Mouse (Mus musculus) midbrain, embryonic 15.5 days (tissue): Measurements from ENCODE around the gene St8sia1. TPM values are rescaled to one million over a fixed set of nuclear protein-coding genes. Genes with fewer than 3 reads are reported as not detected.

Experiments used
- ATAC-seq: fragments of 200-750 bp; cut with Nextera tagmentation; replicated peaks from 2 replicates; pipeline ENCODE4 v1.8.0; 2017; ENCODE audit warnings: moderate TSS enrichment
- H3K27ac ChIP-seq: fragments of 300-500 bp; sonication (generic); 2 replicates; pipeline ENCODE4 v1.5.1; 2015; ENCODE audit warnings: mild to moderate bottlenecking, inconsistent platforms
- H3K27me3 ChIP-seq: fragments of 300-500 bp; sonication (generic); replicated peaks from 2 replicates; pipeline ENCODE4 v1.6.1; 2015; ENCODE audit warnings: inconsistent platforms
- H3K36me3 ChIP-seq: fragments of 300-500 bp; sonication (generic); replicated peaks from 2 replicates; pipeline ENCODE4 v1.6.1; 2015; ENCODE audit warnings: inconsistent platforms
- H3K4me1 ChIP-seq: fragments of 300-500 bp; sonication (generic); 2 replicates; pipeline ENCODE4 v1.6.1; 2015; ENCODE audit warnings: inconsistent platforms
- H3K4me2 ChIP-seq: fragments of 300-500 bp; sonication (generic); 2 replicates; pipeline ENCODE4 v1.6.1; 2015; ENCODE audit warnings: inconsistent platforms, mild to moderate bottlenecking, moderate library complexity
- H3K4me3 ChIP-seq: fragments of 300-500 bp; sonication (generic); 2 replicates; pipeline ENCODE4 v1.5.1; 2015; ENCODE audit warnings: mild to moderate bottlenecking, inconsistent platforms
- H3K9ac ChIP-seq: fragments of 300-500 bp; sonication (generic); 2 replicates; pipeline ENCODE4 v1.6.1; 2015; ENCODE audit warnings: mild to moderate bottlenecking, inconsistent platforms
- H3K9me3 ChIP-seq: fragments of 300-500 bp; sonication (generic); 2 replicates; pipeline ENCODE4 v1.6.1; 2016; ENCODE audit warnings: inconsistent platforms
- WGBS: fragments of 180-500 bp; shearing (Covaris S2); methylation state at CpG from one replicate; pipeline ENCODE4 v1.1.7; 2015; ENCODE audit warnings: mixed read lengths; 5-methylcytosine and 5-hydroxymethylcytosine counted together
- polyA plus RNA-seq: library from polyadenylated mRNA; unstranded; fragments of >200 nt; fragmentation: Nextera tagmentation; extraction: Ambion mirVana; gene quantifications from 2 replicates; pipeline ENCODE4 v1.2.1, GENCODE M21; 2015

The St8sia1 gene
- polyA plus RNA-seq, 1 experiment from 2014 or later, result 8.8 TPM

GRCm38 (mm10) chr6:142951564-142952308, 12.5 kb downstream of the St8sia1 start:
- Histone ChIP-seq H3K27ac (no peak overlapping the region), H3K9ac (no peak overlapping the region), H3K27me3 (no peaks in the 10 kb centered on the region), H3K4me2 (no peak overlapping the region), H3K9me3 (no peaks in the 10 kb centered on the region), H3K4me1 (peaks cover 19% of the 10 kb centered on the region), H3K36me3 (no peaks in the 10 kb centered on the region), H3K4me3 (no peak overlapping the region)
- ATAC-seq, result no peak
- WGBS, result 83% methylated on average over 7 of the region's 7 CpGs

- 65% methylated on average over 11 of the region's 11 CpGs for WGBS
- H3K36me3 ChIP-seq, result no peaks in the 10 kb centered on the region
- 0 out of 2 replicates have a peak overlapping the region, but pooled peaks have one; percentile 35 for H3K27ac ChIP-seq
- H3K9me3 ChIP-seq, result no peaks in the 10 kb centered on the region
- no peak overlapping the region for H3K4me2 ChIP-seq
- H3K27me3 ChIP-seq, result no peaks in the 10 kb centered on the region
- H3K9ac ChIP-seq, result no peak overlapping the region
- ATAC-seq, result no peak
- no peak overlapping the region for H3K4me3 ChIP-seq
- H3K4me1 ChIP-seq, result peaks cover 19% of the 10 kb centered on the region
These were observed 13.9 kb downstream of the St8sia1 start for GRCm38 (mm10) chr6:142950354-142950753.

GRCm38 (mm10) chr6:142948955-142949357, 15.3 kb downstream of the St8sia1 start:
- Histone ChIP-seq H3K4me1 (peaks cover 19% of the 10 kb centered on the region), H3K9me3 (no peaks in the 10 kb centered on the region), H3K36me3 (no peaks in the 10 kb centered on the region), H3K27ac (peak overlapping the region; percentile 53; the same call in 1 of the 2 replicates), H3K27me3 (no peaks in the 10 kb centered on the region), H3K4me2 (no peak overlapping the region), H3K9ac (no peak overlapping the region), H3K4me3 (no peak overlapping the region)
- ATAC-seq, result peak; percentile 73
- 58% methylated on average over 5 of the region's 5 CpGs for WGBS

- WGBS, result 87% methylated on average over 6 of the region's 6 CpGs
- no peaks in the 10 kb centered on the region for H3K36me3 ChIP-seq
- H3K27me3 ChIP-seq, result no peaks in the 10 kb centered on the region
- H3K4me3 ChIP-seq, result no peak overlapping the region
- no peak overlapping the region for H3K4me2 ChIP-seq
- H3K27ac ChIP-seq, result no peak overlapping the region
- H3K9me3 ChIP-seq, result no peaks in the 10 kb centered on the region
- peaks cover 19% of the 10 kb centered on the region for H3K4me1 ChIP-seq
- no peak for ATAC-seq
- H3K9ac ChIP-seq, result no peak overlapping the region
These were observed 17.2 kb downstream of the St8sia1 start for GRCm38 (mm10) chr6:142947029-142947428.

- no peak overlapping the region for H3K27ac ChIP-seq
- no peak overlapping the region for H3K4me2 ChIP-seq
- WGBS, result 74% methylated on average over 8 of the region's 8 CpGs
- no peaks in the 10 kb centered on the region for H3K9me3 ChIP-seq
- H3K4me3 ChIP-seq, result no peak overlapping the region
- H3K36me3 ChIP-seq, result no peaks in the 10 kb centered on the region
- peaks cover 19% of the 10 kb centered on the region for H3K4me1 ChIP-seq
- H3K27me3 ChIP-seq, result no peaks in the 10 kb centered on the region
- no peak overlapping the region for H3K9ac ChIP-seq
- ATAC-seq, result no peak
These were observed 18.0 kb downstream of the St8sia1 start for GRCm38 (mm10) chr6:142946069-142946871.

- Histone ChIP-seq H3K4me3 (no peak overlapping the region), H3K9ac (no peak overlapping the region), H3K27ac (no peak overlapping the region), H3K27me3 (no peaks in the 10 kb centered on the region), H3K4me1 (peaks cover 18% of the 10 kb centered on the region), H3K9me3 (no peaks in the 10 kb centered on the region), H3K36me3 (no peaks in the 10 kb centered on the region), H3K4me2 (no peak overlapping the region)
- no peak for ATAC-seq
- 95% methylated on average over 2 of the region's 2 CpGs for WGBS
These were observed 18.8 kb downstream of the St8sia1 start for GRCm38 (mm10) chr6:142945461-142945860.

- Histone ChIP-seq H3K9me3 (no peaks in the 10 kb centered on the region), H3K9ac (no peak overlapping the region), H3K4me2 (no peak overlapping the region), H3K36me3 (no peaks in the 10 kb centered on the region), H3K4me1 (peaks cover 9% of the 10 kb centered on the region), H3K27ac (no peak overlapping the region), H3K4me3 (no peak overlapping the region), H3K27me3 (no peaks in the 10 kb centered on the region)
- 96% methylated on average over 3 of the region's 3 CpGs for WGBS
- ATAC-seq, result no peak
These were observed 19.8 kb downstream of the St8sia1 start for GRCm38 (mm10) chr6:142944470-142944869.

- no peaks in the 10 kb centered on the region for H3K9me3 ChIP-seq
- no peak overlapping the region for H3K4me2 ChIP-seq
- no peak overlapping the region for H3K9ac ChIP-seq
- H3K4me3 ChIP-seq, result no peak overlapping the region
- H3K27me3 ChIP-seq, result no peaks in the 10 kb centered on the region
- no peaks in the 10 kb centered on the region for H3K36me3 ChIP-seq
- H3K27ac ChIP-seq, result no peak overlapping the region
- WGBS, result 88% methylated on average over 8 of the region's 8 CpGs
- no peak for ATAC-seq
- peaks cover 3% of the 10 kb centered on the region; the same call in 1 of the 2 replicates for H3K4me1 ChIP-seq
These were observed 20.8 kb downstream of the St8sia1 start for GRCm38 (mm10) chr6:142943419-142943818.

GRCm38 (mm10) chr6:142941596-142942381, 22.5 kb downstream of the St8sia1 start:
- Histone ChIP-seq H3K4me1 (peaks cover 3% of the 10 kb centered on the region; the same call in 1 of the 2 replicates), H3K36me3 (no peaks in the 10 kb centered on the region), H3K9ac (no peak overlapping the region), H3K4me2 (no peak overlapping the region), H3K27ac (no peak overlapping the region), H3K27me3 (no peaks in the 10 kb centered on the region), H3K4me3 (no peak overlapping the region), H3K9me3 (no peaks in the 10 kb centered on the region)
- WGBS, result 77% methylated on average over 11 of the region's 11 CpGs
- ATAC-seq, result no peak

- H3K27ac ChIP-seq, result no peak overlapping the region
- H3K4me2 ChIP-seq, result no peak overlapping the region
- no peaks in the 10 kb centered on the region for H3K9me3 ChIP-seq
- 55% methylated on average over 8 of the region's 8 CpGs for WGBS
- peak; percentile 73 for ATAC-seq
- H3K4me1 ChIP-seq, result peaks cover 3% of the 10 kb centered on the region; the same call in 1 of the 2 replicates
- H3K9ac ChIP-seq, result no peak overlapping the region
- H3K36me3 ChIP-seq, result no peaks in the 10 kb centered on the region
- H3K27me3 ChIP-seq, result no peaks in the 10 kb centered on the region
- no peak overlapping the region for H3K4me3 ChIP-seq
These were observed 23.2 kb downstream of the St8sia1 start for GRCm38 (mm10) chr6:142941078-142941477.

GRCm38 (mm10) chr6:142938549-142939345, 25.5 kb downstream of the St8sia1 start:
- peak overlapping the region; percentile 38; the same call in 1 of the 2 replicates for H3K27ac ChIP-seq
- no peaks in the 10 kb centered on the region for H3K27me3 ChIP-seq
- no peak overlapping the region for H3K9ac ChIP-seq
- WGBS, result 57% methylated on average over 9 of the region's 9 CpGs
- H3K4me1 ChIP-seq, result peaks cover 3% of the 10 kb centered on the region; the same call in 1 of the 2 replicates
- no peaks in the 10 kb centered on the region for H3K36me3 ChIP-seq
- H3K4me2 ChIP-seq, result no peak overlapping the region
- H3K4me3 ChIP-seq, result no peak overlapping the region
- H3K9me3 ChIP-seq, result no peaks in the 10 kb centered on the region
- no peak for ATAC-seq
